Mouse (Mus musculus) NIH3T3 (cell line): ENCODE results near the gene Slc25a39.
"Not testable (repeated sequence)": the region's sequence is repeated elsewhere in the genome, so short reads cannot be mapped to it uniquely, and the experiment has no call there.

Source experiments
- DNase-seq: peaks from one replicate; pipeline ENCODE4 v3.0.0-alpha.2; 2012; ENCODE audit warnings: low read depth

The Slc25a39 gene

DNA sequence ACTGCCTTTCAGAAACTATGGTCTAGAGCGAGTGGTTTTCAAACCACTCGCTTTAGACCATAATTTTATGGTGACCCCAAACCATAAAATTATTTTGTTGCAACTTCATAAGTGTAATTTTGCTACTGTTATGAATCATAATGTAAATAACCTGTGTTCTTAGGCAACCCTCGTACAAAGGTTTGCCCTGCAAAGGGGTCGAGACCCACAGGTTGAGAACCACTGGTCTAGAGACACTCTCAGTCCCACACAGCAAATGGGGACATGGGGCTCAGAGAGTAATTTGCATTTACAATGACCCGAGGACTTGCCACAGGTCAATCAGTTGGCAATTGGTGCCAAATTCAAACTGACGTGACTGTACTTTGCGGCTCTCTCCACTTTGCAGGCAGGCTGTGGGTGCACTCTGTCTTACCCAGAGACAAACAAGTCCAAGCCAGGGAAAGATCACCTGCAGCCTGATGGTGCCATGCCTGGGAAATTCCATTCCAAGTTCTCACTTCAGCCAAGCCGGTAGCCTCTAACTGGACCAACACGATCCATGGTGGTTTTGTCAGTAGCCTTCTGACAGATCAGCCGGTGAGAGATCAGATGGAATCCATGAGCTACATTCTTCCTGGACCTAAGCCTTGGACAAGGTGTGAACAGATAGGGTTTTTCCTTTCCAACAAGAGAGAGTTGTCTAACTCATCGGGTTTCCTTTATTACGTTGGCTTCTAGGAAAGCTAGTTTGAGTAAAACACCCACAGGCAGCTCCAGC lies 35.6 kb downstream of the Slc25a39 start:
- DNase-seq = no peak

- no peak for DNase-seq
Measured at GRCm38 (mm10) chr11:102370285-102370684, 37.5 kb downstream of the Slc25a39 start.

DNA sequence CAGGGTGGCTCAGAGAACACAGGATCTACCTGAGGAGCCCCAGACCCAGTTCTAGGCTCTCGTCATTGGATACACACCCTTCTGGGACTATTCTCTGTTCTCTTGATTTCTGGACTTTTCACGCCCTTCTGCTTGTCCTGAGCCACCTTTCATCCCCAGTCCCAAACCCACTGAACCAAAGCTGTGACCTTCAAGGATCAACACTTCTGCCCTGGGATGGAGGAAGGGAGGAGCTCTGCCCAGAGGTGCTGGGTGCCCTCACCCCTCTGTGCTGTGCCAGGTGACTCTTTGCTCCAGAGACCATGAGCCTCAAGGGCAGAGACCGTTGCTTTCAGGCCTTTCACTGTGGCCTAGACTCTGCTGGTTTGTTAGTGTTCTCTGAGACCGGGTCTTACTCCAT lies 38.5 kb downstream of the Slc25a39 start:
- DNase-seq = no peak

DNA sequence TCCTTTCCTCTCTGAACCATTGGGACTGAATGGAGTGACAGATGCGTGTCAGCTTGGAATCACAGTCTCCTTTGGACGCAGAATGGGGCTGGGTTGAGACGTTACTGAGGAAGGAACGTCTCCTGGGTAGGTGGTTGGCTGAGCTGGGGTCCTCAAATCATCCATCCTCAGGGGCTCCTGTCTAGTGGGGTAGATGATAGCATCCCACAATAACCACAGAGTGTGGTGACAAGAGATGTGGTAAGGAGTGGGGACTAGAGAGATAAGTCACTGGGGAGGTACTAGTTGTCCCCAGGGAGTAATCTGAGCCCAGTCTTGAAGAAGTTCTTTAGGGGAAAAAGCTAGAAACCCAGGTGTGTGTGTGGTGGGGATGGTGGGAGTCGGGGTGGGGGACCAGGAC lies 39.4 kb downstream of the Slc25a39 start:
- no peak for DNase-seq

DNA sequence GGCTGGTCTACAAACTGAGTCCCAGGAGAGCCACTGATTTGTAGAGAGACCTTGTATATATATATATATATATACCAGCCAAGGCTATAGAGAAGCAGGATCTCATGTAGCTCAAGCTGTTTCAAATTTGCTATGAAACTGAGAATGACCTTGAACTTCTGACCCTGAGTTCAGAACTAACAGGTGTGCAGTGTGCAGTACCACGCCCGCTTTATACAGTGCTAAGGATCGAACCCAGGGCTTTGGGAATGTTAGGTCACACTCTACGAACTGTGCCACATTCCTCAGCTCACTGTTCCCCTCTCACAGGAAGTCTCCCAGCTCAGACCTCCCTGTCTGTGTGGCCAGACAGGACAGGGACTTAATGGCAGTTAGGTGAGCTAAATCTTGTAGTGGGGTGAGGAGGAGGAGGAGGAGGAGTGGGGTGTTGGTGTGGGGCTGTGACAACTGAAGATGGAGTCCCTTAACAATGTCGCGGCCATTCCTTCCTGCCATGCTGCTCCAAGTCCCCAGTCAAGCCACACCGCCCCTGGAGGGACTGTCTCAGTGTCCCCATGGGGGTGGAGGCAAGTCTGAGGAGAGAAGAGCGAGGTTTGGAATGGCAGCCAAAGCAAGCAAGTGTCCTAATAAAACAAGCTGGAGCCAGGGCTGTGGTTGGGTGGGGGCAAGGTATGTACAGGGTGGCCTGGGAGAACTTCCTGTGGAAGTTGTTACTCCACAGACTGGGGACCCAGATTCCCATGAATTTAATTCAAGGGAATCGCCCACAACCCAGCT lies 40.1 kb downstream of the Slc25a39 start:
- no peak for DNase-seq

- not testable (repeated sequence) for DNase-seq
Measured at GRCm38 (mm10) chr11:102366103-102366502, 41.6 kb downstream of the Slc25a39 start, which contains the start of gene Slc4a1. Gene Slc4a1 (minus strand): TSS chr11:102366203.

- no peak for DNase-seq
Measured at GRCm38 (mm10) chr11:102365699-102366098, 42.0 kb downstream of the Slc25a39 start.

- DNase-seq = no peak
Measured at GRCm38 (mm10) chr11:102364570-102365371, 43.0 kb downstream of the Slc25a39 start.

DNA sequence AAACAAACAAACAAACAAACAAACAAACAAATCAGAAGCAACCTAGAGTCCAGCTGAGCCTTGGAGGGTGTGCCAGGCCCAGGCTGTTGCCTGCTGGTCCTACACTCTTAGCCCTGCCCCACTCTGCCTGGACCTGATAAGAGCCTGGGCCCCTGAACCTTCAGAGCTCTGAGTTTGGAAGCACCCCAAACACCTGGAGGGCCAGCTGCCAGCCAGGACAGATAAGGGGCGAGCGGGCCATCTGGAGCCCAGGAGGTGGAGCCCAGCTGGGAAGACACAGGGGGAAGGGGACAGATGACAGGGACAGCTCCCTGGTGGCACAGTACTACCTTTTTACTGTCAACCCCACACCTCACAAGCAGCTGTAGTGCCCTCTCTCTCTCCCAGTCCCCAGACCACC lies 44.1 kb downstream of the Slc25a39 start:
- no peak for DNase-seq

DNA sequence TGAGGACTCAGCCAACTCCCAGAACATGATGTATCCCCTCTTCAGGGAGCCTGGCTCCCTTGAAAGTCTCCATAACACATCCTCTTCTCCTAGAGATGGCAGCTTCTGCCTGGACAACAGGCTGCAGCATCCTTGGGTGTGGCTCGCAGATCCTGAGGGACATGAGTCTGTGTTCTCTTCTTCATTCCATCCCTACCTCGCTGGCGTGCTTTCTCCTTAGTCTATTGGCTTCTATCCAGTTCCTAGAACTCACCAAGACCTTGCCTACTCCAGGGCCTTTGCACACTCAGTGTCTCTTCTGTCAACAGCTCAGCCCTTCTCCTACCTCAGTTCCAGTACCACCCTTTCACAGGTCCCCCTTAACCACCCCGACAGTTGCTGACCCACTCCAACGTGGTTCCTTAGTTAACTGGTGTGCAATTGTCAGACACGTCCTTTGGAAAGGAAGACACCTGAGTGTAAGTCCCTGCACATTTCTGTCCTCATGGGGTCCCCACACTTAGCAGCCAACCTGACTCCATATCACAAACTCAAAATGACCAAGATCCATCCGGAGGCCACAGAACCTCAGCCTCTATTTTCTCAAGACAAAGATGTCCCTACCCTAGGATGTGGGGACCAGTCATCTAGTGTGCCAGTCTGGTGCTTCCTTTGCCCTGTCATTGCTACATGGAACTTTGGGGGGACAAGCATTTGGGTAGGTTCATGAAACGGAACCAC lies 45.8 kb downstream of the Slc25a39 start:
- DNase-seq = no peak

GRCm38 (mm10) chr11:102358365-102358764 lies 49.4 kb downstream of the Slc25a39 start:
- no peak for DNase-seq

GRCm38 (mm10) chr11:102356636-102357350 lies 51.0 kb downstream of the Slc25a39 start:
- no peak for DNase-seq

DNA sequence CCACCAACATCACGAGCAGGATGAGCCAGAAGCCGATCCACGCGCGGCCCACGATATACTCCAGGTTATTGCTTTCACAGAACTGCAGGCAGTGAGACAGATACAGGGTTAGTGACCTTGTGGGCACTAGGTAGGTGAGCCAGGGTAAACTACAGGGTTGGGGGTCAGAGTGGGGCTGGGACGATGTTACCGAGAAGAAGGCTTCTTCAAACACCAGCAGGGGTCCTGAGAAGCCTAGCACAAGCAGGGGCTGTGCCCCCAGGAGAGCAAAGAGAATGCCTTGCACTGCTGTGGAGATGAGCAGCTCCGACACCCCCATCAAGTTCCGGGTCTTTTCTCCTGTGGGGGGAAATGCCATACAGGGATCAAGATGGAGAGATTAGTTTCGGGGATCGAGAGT lies 51.6 kb downstream of the Slc25a39 start:
- DNase-seq = no peak

DNA sequence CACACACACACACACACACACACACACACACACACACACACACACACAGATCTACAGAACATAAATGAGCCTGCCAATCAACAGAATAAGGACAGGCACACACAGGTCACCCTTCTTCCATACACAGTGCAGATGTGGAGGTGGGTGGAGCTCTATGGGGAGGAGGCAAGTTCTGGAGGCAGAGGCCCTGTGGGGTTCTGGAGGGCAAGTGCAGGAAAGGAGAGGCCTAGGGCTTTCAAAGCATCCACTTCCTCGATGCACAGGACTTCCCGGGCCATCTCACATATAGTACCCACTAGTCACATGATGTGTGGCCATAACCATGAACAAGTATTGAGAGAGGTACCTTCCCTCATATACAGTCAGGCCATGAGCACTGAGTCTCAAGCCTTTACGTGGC lies 52.2 kb downstream of the Slc25a39 start:
- DNase-seq = no peak

DNA sequence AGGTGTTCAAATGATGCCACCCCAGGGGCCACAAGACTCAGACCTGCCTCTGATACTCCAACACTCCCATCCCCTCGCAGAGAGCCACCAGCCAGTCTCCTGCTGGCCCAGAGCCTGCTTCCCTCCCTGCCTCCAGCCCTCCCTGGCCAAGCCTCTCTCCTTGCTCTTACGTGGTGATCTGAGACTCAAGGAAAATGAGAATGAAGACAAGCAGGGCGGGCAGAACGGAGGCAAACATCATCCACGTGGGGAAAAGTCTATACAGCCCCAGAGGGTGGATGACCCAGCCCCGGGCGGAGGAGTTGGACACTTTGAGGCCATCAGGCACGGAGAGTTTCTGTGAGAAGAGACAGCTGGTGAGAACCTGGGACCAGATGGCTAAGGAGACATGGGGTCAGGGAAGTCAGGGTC lies 54.7 kb downstream of the Slc25a39 start:
- no peak for DNase-seq
